Mouse (Mus musculus) liver, adult 2 months (tissue): Measurements from ENCODE around the gene Dmkn. TPM values are rescaled to one million over a fixed set of nuclear protein-coding genes. Genes with fewer than 3 reads are reported as not detected.

Experiments used
- DNase-seq: peaks from one replicate; pipeline ENCODE4 v3.0.0-alpha.2; 2011; ENCODE audit warnings: low read depth, low spot score; ENCODE audit errors: extremely low read depth
- H3K27ac ChIP-seq: fragments of 200-500 bp; replicated peaks from 2 replicates; pipeline ENCODE4 v1.5.1; 2012; ENCODE audit warnings: low read depth, mild to moderate bottlenecking, control low read depth, inconsistent platforms, low read length; ENCODE audit not compliant: insufficient read depth
- H3K27me3 ChIP-seq: fragments of 200-500 bp; 2 replicates; pipeline ENCODE4 v1.6.1; 2012; ENCODE audit warnings: mild to moderate bottlenecking, moderate library complexity, low read length, inconsistent platforms; ENCODE audit not compliant: control insufficient read depth, insufficient read depth
- H3K36me3 ChIP-seq: fragments of 200-500 bp; 2 replicates; pipeline ENCODE4 v1.6.1; 2012; ENCODE audit warnings: low read length, inconsistent platforms; ENCODE audit not compliant: control insufficient read depth, insufficient read depth
- H3K4me1 ChIP-seq: fragments of 200-500 bp; 2 replicates; pipeline ENCODE4 v1.6.1; 2011; ENCODE audit warnings: low read length; ENCODE audit not compliant: control insufficient read depth, insufficient read depth
- H3K4me3 ChIP-seq: fragments of 200-500 bp; 2 replicates; pipeline ENCODE4 v1.5.1; 2011; ENCODE audit warnings: low read depth, mild to moderate bottlenecking, control low read depth, low read length, moderate library complexity; ENCODE audit not compliant: insufficient read depth
- H3K79me2 ChIP-seq: fragments of 200-500 bp; 2 replicates; pipeline ENCODE4 v1.6.1; 2012; ENCODE audit warnings: inconsistent platforms, mild to moderate bottlenecking, low read length, moderate library complexity; ENCODE audit not compliant: control insufficient read depth, insufficient read depth
- H3K9ac ChIP-seq: fragments of 200-500 bp; 2 replicates; pipeline ENCODE4 v1.6.1; 2012; ENCODE audit warnings: low read depth, mild to moderate bottlenecking, control low read depth, inconsistent platforms, low read length
- CTCF ChIP-seq: fragments of 200-500 bp; IDR thresholded peaks from 2 replicates; pipeline ENCODE4 v1.5.1; 2011; ENCODE audit warnings: low read depth, low read length, control low read depth
- POLR2A ChIP-seq: fragments of 200-500 bp; IDR thresholded peaks from 2 replicates; pipeline ENCODE4 v1.6.1; 2011; ENCODE audit warnings: low read length, control low read depth; ENCODE audit not compliant: insufficient read depth; ENCODE audit errors: extremely low read depth
- WGBS: fragments of 180-500 bp; shearing (Covaris S2); methylation state at CpG from one replicate; pipeline ENCODE4 v1.1.7; 2018; 5-methylcytosine and 5-hydroxymethylcytosine counted together
- polyA plus RNA-seq: library from polyadenylated mRNA; depleted of rRNA; stranded (reverse); fragments of >200 nt; gene quantifications from 2 replicates; pipeline ENCODE4 v1.2.3, GENCODE M21; 2012
- total RNA-seq: library from RNA; depleted of rRNA; stranded (reverse); fragments of >200 nt; gene quantifications from 2 replicates; pipeline ENCODE4 v1.2.3, GENCODE M21; 2014

Gene Dmkn
- total and polyA plus RNA-seq, 2 experiments = not detected

GRCm38 (mm10) chr7:30787377-30788022 is 23.9 kb downstream of the Dmkn start, which contains the start of gene Krtdap:
TSS of gene Krtdap (plus strand) at chr7:30787896.
- Histone ChIP-seq H3K36me3 (no peaks in the 10 kb centered on the region), H3K27ac (no peak within 1 kb of the TSS), H3K4me1 (no peaks in the 10 kb centered on the region), H3K79me2 (no peaks in the 10 kb centered on the region), H3K4me3 (no peak within 1 kb of the TSS), H3K9ac (no peak within 1 kb of the TSS), H3K27me3 (no peaks in the 10 kb centered on the region)
- TF ChIP-seq CTCF = no peak
- no peak for TF ChIP-seq POLR2A
- 61% methylated on average over 15 of the region's 15 CpGs for WGBS
- no peak for DNase-seq

DNA sequence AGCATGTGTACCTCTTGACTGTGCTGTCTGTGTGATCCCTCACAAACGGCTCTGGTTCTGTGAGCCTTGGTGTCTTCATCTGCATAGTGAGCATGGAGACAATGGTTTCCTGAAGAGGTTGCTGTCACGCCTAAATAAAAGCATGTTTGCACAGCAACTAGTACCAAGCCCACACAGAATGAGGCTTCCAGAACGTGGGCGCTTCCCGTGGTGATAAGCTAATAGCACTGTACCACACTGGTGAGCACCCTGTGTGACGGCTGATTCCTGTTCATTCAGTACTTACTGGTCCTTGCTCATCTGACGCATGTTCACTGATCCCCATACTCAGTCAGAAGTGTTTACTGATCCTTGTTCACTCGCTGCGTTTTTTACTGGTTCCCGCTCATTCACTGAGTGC is 26.6 kb downstream of the Dmkn start:
- Histone ChIP-seq H3K27me3 (no peaks in the 10 kb centered on the region), H3K9ac (no peak overlapping the region), H3K4me1 (no peaks in the 10 kb centered on the region), H3K4me3 (no peak overlapping the region), H3K27ac (no peak overlapping the region), H3K79me2 (no peaks in the 10 kb centered on the region), H3K36me3 (no peaks in the 10 kb centered on the region)
- no peak for DNase-seq
- WGBS = 74% methylated on average over 10 of the region's 10 CpGs
- TF ChIP-seq CTCF (no peak), POLR2A (no peak)

GRCm38 (mm10) chr7:30791921-30792320 is 28.4 kb downstream of the Dmkn start:
- peak; percentile 63 for DNase-seq
- Histone ChIP-seq H3K9ac (no peak overlapping the region), H3K4me1 (no peaks in the 10 kb centered on the region), H3K4me3 (no peak overlapping the region), H3K79me2 (no peaks in the 10 kb centered on the region), H3K27me3 (no peaks in the 10 kb centered on the region), H3K27ac (no peak overlapping the region), H3K36me3 (no peaks in the 10 kb centered on the region)
- TF ChIP-seq CTCF (no peak), POLR2A (no peak)
- 16% methylated on average over 9 of the region's 9 CpGs for WGBS

DNA sequence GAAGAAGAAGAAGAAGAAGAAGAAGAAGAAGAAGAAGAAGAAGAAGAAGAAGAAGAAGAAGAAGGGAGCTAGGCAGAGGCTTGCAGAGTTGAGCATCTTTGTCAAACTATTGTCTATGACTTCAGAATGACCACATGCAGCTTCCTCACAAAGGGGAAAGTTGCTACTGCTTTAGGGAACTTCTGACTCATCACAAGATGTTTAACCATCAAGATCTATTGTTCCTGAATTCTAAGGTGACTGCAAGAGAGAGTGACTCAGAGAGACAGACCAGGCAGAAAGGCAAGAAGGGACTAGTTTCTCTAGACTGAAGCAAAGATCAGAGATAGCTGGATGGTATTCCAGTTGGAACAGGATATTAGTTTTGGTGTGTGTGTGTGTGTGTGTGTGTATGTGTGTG is 31.4 kb downstream of the Dmkn start:
- TF ChIP-seq POLR2A = no peak
- no peak for TF ChIP-seq CTCF

GRCm38 (mm10) chr7:30796790-30797189 is 33.2 kb downstream of the Dmkn start:
- DNase-seq = no peak
- no peaks in the 10 kb centered on the region for H3K27me3 ChIP-seq
- H3K4me3 ChIP-seq = no peak overlapping the region
- no peaks in the 10 kb centered on the region for H3K4me1 ChIP-seq
- no peaks in the 10 kb centered on the region for H3K79me2 ChIP-seq
- TF ChIP-seq POLR2A = no peak
- no peak for TF ChIP-seq CTCF
- WGBS = 92% methylated on average over 1 of the region's 1 CpGs
- no peak overlapping the region for H3K27ac ChIP-seq
- H3K36me3 ChIP-seq = no peaks in the 10 kb centered on the region
- no peak overlapping the region for H3K9ac ChIP-seq

More for the DNA sequence above, 31.4 kb downstream of the Dmkn start:
- no peaks in the 10 kb centered on the region for H3K36me3 ChIP-seq
- H3K4me1 ChIP-seq = no peaks in the 10 kb centered on the region
- no peak overlapping the region for H3K9ac ChIP-seq
- no peak overlapping the region for H3K27ac ChIP-seq
- DNase-seq = no peak
- no peak overlapping the region for H3K4me3 ChIP-seq
- H3K27me3 ChIP-seq = no peaks in the 10 kb centered on the region
- H3K79me2 ChIP-seq = no peaks in the 10 kb centered on the region

DNA sequence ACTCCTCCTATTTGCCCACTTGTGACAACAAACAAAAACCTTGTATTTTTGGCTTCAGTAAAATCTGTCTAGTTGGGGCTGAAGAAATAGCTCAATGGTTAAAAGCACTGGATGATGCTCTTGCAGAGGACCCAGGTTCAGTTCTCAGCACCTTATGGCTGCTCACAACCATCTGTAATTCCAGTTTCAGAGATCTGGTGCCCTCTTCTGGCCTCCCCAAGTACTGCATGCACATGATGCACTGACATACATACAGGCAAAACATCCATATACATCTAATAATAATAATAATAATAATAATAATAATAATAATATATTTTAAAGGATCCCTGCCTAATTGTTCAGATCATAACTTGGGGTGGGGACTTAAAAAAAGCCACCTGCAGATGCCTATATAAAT is 37.1 kb downstream of the Dmkn start:
- Histone ChIP-seq H3K27ac (no peak overlapping the region), H3K4me1 (no peaks in the 10 kb centered on the region), H3K27me3 (no peaks in the 10 kb centered on the region), H3K36me3 (no peaks in the 10 kb centered on the region), H3K9ac (no peak overlapping the region), H3K4me3 (no peak overlapping the region), H3K79me2 (no peaks in the 10 kb centered on the region)
- TF ChIP-seq CTCF = no peak
- no peak for TF ChIP-seq POLR2A
- no peak for DNase-seq
